Mouse (Mus musculus) megakaryocyte, embryonic 14.5 days (primary cell): ENCODE data around the gene Meiob.

Experiments used
- FLI1 ChIP-seq: IDR thresholded peaks from 2 replicates; pipeline ENCODE4 v1.6.1; 2012; ENCODE audit warnings: low read length, inconsistent platforms, mixed read lengths
- GATA1 ChIP-seq: IDR thresholded peaks from 3 replicates; pipeline ENCODE4 v1.6.1; 2012; ENCODE audit warnings: mixed read lengths, low read length, inconsistent platforms, borderline replicate concordance

GRCm38 (mm10) chr17:24886134-24886931 is 82.2 kb downstream of the Meiob start, which contains the start of the genes Nubp2 and Spsb3:
- no peak for TF ChIP-seq GATA1
- TF ChIP-seq FLI1 = no peak
